Mouse (Mus musculus) cerebellum, adult 2 months (tissue): ENCODE results near the gene Spaca9.

Source experiments
- CTCF ChIP-seq: fragments of 200-500 bp; IDR thresholded peaks from 2 replicates; pipeline ENCODE4 v1.5.1; 2011; ENCODE audit warnings: low read depth, mild to moderate bottlenecking, control low read depth, low read length, moderate library complexity, borderline replicate concordance; ENCODE audit not compliant: insufficient read depth
- POLR2A ChIP-seq: fragments of 200-500 bp; IDR thresholded peaks from 2 replicates; pipeline ENCODE4 v1.6.1; 2011; ENCODE audit warnings: low read length, control low read depth, borderline replicate concordance; ENCODE audit not compliant: insufficient read depth

- no peak for TF ChIP-seq CTCF
- no peak for TF ChIP-seq POLR2A
Observed at GRCm38 (mm10) chr2:28746682-28747332, 47.3 kb upstream of the Spaca9 start.
